Mouse (Mus musculus): ENCODE measurements at regions not wholly inside any gene's neighbourhood (a gene's known extent, or its start where the extent isn't known, plus 50 kb on each side); places are given as distances from the start of the nearest gene placed in this dataset.
A peak's percentile ranks its signal among the peaks of the same experiment; 100 is the strongest.

DNA sequence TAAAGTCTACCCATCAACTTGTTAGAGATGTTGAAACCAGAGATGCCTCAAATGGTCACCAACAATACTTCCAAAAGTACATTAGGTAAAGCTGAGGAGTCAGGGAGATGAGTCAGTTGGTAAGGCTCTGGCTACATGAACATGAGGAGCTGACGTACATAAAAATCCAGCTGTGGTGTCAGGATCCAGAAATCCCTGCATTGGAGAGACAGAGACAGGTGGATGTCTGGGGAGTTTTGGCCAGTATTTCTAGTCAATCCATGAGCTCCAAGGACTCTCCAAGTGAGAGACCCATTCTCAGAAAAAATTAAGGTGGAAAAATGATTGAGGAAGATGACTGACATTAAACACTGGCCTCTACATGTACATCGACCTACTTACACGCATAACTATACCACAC lies 244.8 kb upstream of the Adgrl2 start:
- Histone ChIP-seq H3K4me1 (replicated peaks; ENCODE audit: control insufficient read depth, insufficient read depth) (no peaks in the 10 kb centered on the region), H3K36me3 (ENCODE audit: control insufficient read depth, insufficient read depth, low read length) (no peaks in the 10 kb centered on the region), H3K9me3 (ENCODE audit: control insufficient read depth, low read length) (no peaks in the 10 kb centered on the region), H3K9ac (ENCODE audit: low read length) (no peak overlapping the region), H3K4me2 (replicated peaks; ENCODE audit: low read depth) (no peak overlapping the region), H3K4me3 (ENCODE audit: low read depth, low read length) (no peak overlapping the region), H3K27me3 (ENCODE audit: control insufficient read depth, insufficient read depth, low read length) (no peaks in the 10 kb centered on the region), H3K27ac (replicated peaks) (no peak overlapping the region)
- WGBS = 86% methylated on average over 3 of the region's 3 CpGs
- no peak for DNase-seq (ENCODE audit: low spot score)
- no peak for TF ChIP-seq EP300 (optimal IDR thresholded peaks at IDR 0.05)
- TF ChIP-seq CTCF (IDR thresholded peaks at IDR 0.05; ENCODE audit: low read depth) = no peak
- no peak for ATAC-seq (ENCODE audit: low FRiP score, low TSS enrichment)

- DNase-seq (ENCODE audit: low spot score) (peak; percentile 38), ATAC-seq (ENCODE audit: low FRiP score, low TSS enrichment) (peak; percentile 78)
- Histone ChIP-seq H3K4me1 (replicated peaks; ENCODE audit: control insufficient read depth, insufficient read depth) (no peaks in the 10 kb centered on the region), H3K27ac (replicated peaks) (no peak overlapping the region), H3K36me3 (ENCODE audit: control insufficient read depth, insufficient read depth, low read length) (no peaks in the 10 kb centered on the region), H3K4me3 (ENCODE audit: low read depth, low read length) (no peak overlapping the region), H3K27me3 (ENCODE audit: control insufficient read depth, insufficient read depth, low read length) (no peaks in the 10 kb centered on the region), H3K4me2 (replicated peaks; ENCODE audit: low read depth) (no peak overlapping the region), H3K9ac (ENCODE audit: low read length) (no peak overlapping the region), H3K9me3 (ENCODE audit: control insufficient read depth, low read length) (no peaks in the 10 kb centered on the region)
- TF ChIP-seq CTCF (IDR thresholded peaks at IDR 0.05; ENCODE audit: low read depth) = no peak
- no peak for TF ChIP-seq EP300 (optimal IDR thresholded peaks at IDR 0.05)
- WGBS = 13% methylated on average over 8 of the region's 8 CpGs
These were observed 243.4 kb upstream of the Adgrl2 start for GRCm38 (mm10) chr3:149233691-149234131.

DNA sequence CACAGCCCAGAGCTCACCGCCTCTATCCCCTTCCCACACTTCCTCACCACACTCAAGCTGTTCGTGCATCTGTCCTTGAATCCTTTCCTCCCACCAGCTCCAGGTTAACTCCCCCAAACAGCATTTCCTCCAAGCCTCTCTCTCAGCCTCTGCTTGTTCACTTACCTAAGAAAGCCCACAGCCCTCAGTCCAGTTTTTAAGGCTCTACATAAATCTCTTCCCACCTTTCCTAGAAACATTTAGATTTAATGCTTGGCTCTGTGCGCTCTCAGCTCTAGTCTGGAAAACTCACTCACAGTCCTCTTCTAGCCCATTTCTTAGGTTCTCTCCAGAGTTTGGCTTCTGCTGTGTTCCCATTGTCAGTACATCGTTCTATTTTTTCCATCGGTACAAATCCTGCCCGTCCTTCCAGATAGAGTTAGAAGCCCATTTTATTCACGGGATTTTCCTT lies 242.9 kb upstream of the Adgrl2 start:
- no peak overlapping the region for H3K27ac ChIP-seq (replicated peaks)
- no peak for TF ChIP-seq CTCF (IDR thresholded peaks at IDR 0.05; ENCODE audit: low read depth)
- 39% methylated on average over 7 of the region's 7 CpGs for WGBS
- no peak overlapping the region for H3K4me2 ChIP-seq (replicated peaks; ENCODE audit: low read depth)
- no peak overlapping the region for H3K4me3 ChIP-seq (ENCODE audit: low read depth, low read length)
- ATAC-seq (ENCODE audit: low FRiP score, low TSS enrichment) (peak; percentile 33; the same call in 1 of the 2 replicates), DNase-seq (ENCODE audit: low spot score) (no peak)
- H3K4me1 ChIP-seq (replicated peaks; ENCODE audit: control insufficient read depth, insufficient read depth) = no peaks in the 10 kb centered on the region
- H3K27me3 ChIP-seq (ENCODE audit: control insufficient read depth, insufficient read depth, low read length) = no peaks in the 10 kb centered on the region
- H3K36me3 ChIP-seq (ENCODE audit: control insufficient read depth, insufficient read depth, low read length) = no peaks in the 10 kb centered on the region
- H3K9ac ChIP-seq (ENCODE audit: low read length) = no peak overlapping the region
- no peaks in the 10 kb centered on the region for H3K9me3 ChIP-seq (ENCODE audit: control insufficient read depth, low read length)

GRCm38 (mm10) chr3:149231346-149231745 lies 241.0 kb upstream of the Adgrl2 start:
- Histone ChIP-seq H3K36me3 (ENCODE audit: control insufficient read depth, insufficient read depth, low read length) (no peaks in the 10 kb centered on the region), H3K9ac (ENCODE audit: low read length) (no peak overlapping the region), H3K27ac (replicated peaks) (no peak overlapping the region), H3K27me3 (ENCODE audit: control insufficient read depth, insufficient read depth, low read length) (no peaks in the 10 kb centered on the region), H3K4me2 (replicated peaks; ENCODE audit: low read depth) (no peak overlapping the region), H3K4me1 (replicated peaks; ENCODE audit: control insufficient read depth, insufficient read depth) (no peaks in the 10 kb centered on the region), H3K4me3 (ENCODE audit: low read depth, low read length) (no peak overlapping the region), H3K9me3 (ENCODE audit: control insufficient read depth, low read length) (no peaks in the 10 kb centered on the region)
- ATAC-seq (ENCODE audit: low FRiP score, low TSS enrichment) (no peak), DNase-seq (ENCODE audit: low spot score) (no peak)
- 83% methylated on average over 3 of the region's 3 CpGs for WGBS
- no peak for TF ChIP-seq CTCF (IDR thresholded peaks at IDR 0.05; ENCODE audit: low read depth)
- no peak for TF ChIP-seq EP300 (optimal IDR thresholded peaks at IDR 0.05)

DNA sequence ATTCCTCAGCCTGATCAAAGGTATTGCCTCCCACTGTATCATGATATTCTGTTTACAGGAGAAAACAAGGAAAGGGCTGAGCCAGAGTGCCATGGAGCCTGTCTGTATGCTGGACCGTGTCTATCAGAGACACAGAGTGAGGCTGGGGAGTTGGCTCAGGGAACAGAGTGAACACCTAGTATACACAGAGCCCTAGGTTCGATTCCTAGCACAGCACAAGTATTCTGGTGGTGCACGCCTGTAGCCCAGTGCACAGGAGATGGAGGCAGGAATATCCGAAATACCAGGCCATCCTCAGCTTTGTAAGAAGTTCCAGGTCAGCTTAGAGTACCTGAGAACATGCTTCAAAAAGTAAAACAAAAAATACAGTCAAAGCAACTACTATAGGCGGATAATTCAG lies 237.2 kb upstream of the Adgrl2 start:
- no peaks in the 10 kb centered on the region for H3K9me3 ChIP-seq (ENCODE audit: control insufficient read depth, low read length)
- H3K4me3 ChIP-seq (ENCODE audit: low read depth, low read length) = no peak overlapping the region
- DNase-seq (ENCODE audit: low spot score) (no peak), ATAC-seq (ENCODE audit: low FRiP score, low TSS enrichment) (no peak)
- 84% methylated on average over 5 of the region's 5 CpGs for WGBS
- TF ChIP-seq CTCF (IDR thresholded peaks at IDR 0.05; ENCODE audit: low read depth) (no peak), EP300 (optimal IDR thresholded peaks at IDR 0.05) (no peak)
- no peaks in the 10 kb centered on the region for H3K36me3 ChIP-seq (ENCODE audit: control insufficient read depth, insufficient read depth, low read length)
- H3K4me2 ChIP-seq (replicated peaks; ENCODE audit: low read depth) = no peak overlapping the region
- no peaks in the 10 kb centered on the region for H3K4me1 ChIP-seq (replicated peaks; ENCODE audit: control insufficient read depth, insufficient read depth)
- H3K9ac ChIP-seq (ENCODE audit: low read length) = no peak overlapping the region
- no peaks in the 10 kb centered on the region for H3K27me3 ChIP-seq (ENCODE audit: control insufficient read depth, insufficient read depth, low read length)
- no peak overlapping the region for H3K27ac ChIP-seq (replicated peaks)

DNA sequence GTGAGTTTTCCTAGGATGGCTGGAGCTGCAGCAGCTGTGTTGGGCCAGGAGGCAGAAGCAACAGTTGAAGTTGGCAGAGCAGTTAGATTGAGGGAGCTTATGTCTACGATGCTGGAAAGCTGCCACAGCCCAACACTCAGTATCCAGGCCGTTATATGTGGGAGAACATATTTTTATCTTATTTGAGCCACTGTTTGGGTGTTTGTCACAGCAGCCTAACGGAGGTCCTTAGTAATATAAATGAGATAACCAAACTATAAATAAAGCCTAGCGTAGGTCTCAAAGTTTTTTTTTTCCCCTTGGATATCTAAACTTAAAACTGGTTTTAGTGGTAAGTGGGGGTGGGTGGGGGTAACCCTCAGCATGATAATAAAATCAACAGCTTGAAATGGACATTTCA lies 236.4 kb upstream of the Adgrl2 start:
- H3K4me1 ChIP-seq (replicated peaks; ENCODE audit: control insufficient read depth, insufficient read depth) = no peaks in the 10 kb centered on the region
- no peak overlapping the region for H3K4me2 ChIP-seq (replicated peaks; ENCODE audit: low read depth)
- H3K4me3 ChIP-seq (ENCODE audit: low read depth, low read length) = no peak overlapping the region
- WGBS = 49% methylated on average over 4 of the region's 4 CpGs
- TF ChIP-seq EP300 (optimal IDR thresholded peaks at IDR 0.05) (no peak), CTCF (IDR thresholded peaks at IDR 0.05; ENCODE audit: low read depth) (no peak)
- H3K9me3 ChIP-seq (ENCODE audit: control insufficient read depth, low read length) = no peaks in the 10 kb centered on the region
- H3K27ac ChIP-seq (replicated peaks) = no peak overlapping the region
- H3K36me3 ChIP-seq (ENCODE audit: control insufficient read depth, insufficient read depth, low read length) = no peaks in the 10 kb centered on the region
- no peak overlapping the region for H3K9ac ChIP-seq (ENCODE audit: low read length)
- DNase-seq (ENCODE audit: low spot score) (no peak), ATAC-seq (ENCODE audit: low FRiP score, low TSS enrichment) (no peak)
- no peaks in the 10 kb centered on the region for H3K27me3 ChIP-seq (ENCODE audit: control insufficient read depth, insufficient read depth, low read length)
